Mouse (Mus musculus) megakaryocyte, embryonic 14.5 days (primary cell): Measurements from ENCODE around the gene Pes1.
"Not testable (repeated sequence)": the region's sequence is repeated elsewhere in the genome, so short reads cannot be mapped to it uniquely, and the experiment has no call there.

ENCODE experiments used
- FLI1 ChIP-seq: IDR thresholded peaks from 2 replicates; pipeline ENCODE4 v1.6.1; 2012; ENCODE audit warnings: low read length, inconsistent platforms, mixed read lengths
- GATA1 ChIP-seq: IDR thresholded peaks from 3 replicates; pipeline ENCODE4 v1.6.1; 2012; ENCODE audit warnings: mixed read lengths, low read length, inconsistent platforms, borderline replicate concordance

DNA sequence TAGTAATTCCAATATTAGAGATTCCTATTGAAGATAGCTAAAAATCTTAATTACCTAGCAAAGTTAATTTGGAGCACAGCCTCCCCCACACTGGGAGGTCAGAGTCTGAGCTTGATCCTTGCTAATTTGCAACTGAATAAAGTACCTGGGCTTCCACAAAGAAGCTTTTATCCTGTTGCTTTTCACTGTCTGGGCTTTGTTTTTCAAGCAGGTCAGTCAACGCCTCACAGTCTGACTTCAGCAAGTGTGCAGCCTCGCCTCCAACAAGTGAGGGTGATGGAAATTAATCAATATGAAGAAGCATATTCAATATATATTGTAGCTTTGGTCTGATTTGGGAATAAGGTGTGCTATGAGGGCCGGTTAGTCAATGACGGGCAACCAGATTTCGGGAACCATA lies 8.9 kb upstream of the Pes1 start:
- TF ChIP-seq GATA1, FLI1: not testable (repeated sequence)
